Comparison of ENCODE assay signal across 8 mouse cellular contexts in the genomic region with DNA sequence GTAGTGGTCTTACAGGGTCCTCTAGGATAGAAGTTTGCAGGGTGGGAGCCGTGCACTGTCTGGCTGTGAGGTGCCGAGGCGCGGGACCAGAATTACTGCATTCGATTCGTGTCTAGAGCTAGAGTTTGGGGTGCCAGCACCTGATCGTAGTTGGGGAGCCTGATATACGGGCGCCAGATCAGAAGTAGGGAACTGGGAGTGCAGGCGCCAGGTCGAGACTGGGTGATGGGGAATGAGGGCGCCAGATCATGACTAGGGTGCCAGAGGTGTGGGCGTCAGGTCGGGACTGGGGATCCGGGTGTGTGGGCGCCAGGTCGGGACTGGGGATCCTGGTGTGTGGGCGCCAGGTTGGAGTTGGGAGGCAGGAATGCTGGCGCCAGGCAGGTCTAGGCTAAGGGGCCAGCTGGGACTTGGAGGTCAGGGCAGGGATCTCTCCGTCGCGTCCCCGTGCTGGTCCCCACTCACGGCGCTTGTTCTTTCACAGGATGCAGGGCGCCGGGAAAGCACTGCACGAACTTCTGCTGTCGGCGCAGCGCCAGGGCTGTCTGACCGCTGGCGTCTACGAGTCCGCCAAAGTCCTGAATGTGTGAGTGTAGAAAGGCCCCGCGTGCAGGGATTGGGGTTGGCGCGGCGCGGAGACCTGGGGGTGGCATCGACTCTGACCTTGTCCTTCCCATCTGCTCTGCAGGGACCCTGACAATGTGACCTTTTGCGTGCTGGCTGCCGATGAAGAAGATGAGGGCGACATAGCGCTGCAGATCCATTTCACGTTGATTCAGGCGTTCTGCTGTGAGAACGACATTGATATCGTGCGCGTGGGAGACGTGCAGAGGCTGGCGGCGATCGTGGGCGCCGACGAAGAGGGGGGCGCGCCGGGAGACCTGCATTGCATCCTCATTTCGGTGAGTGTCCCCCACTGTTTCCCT. TPM values are rescaled to one million over a fixed set of nuclear protein-coding genes. Genes with fewer than 3 reads are reported as not detected.
DNase-seq lines count a peak whose midpoint lies in the region; ATAC-seq and TF ChIP-seq lines count a peak whose summit lies in the region.

No protein-coding gene starts in this region.

- no peaks in the 10 kb centered on the region for H3K36me3 ChIP-seq in hindbrain, postnatal 0 days (ENCODE audit: insufficient read depth, low read length)

- H3K4me3 ChIP-seq in gastrocnemius, adult 2 months: peak overlapping the region; percentile 99
- peak overlapping the region; percentile 67 for H3K4me3 ChIP-seq in hindbrain, postnatal 0 days (ENCODE audit: low read length)

- peak overlapping the region; percentile 78 for H3K9ac ChIP-seq in hindbrain, postnatal 0 days (replicated peaks; ENCODE audit: low read length)

- intact Hi-C loops in gastrocnemius, adult 2 months (cut with DNase I): loop anchor here (1.0 to 5.0 kb wide), 4 partner anchors 21 to 230 kb away; no protein-coding TSS in a partner anchor
- intact Hi-C loops in left cerebral cortex, postnatal 10 days (cut with DNase I): loop anchor here (5.0 kb wide), 3 partner anchors 180 to 305 kb away; no protein-coding TSS in a partner anchor

- H3K9me3 ChIP-seq in hindbrain, postnatal 0 days (ENCODE audit: low read length): no peaks in the 10 kb centered on the region

- peak; percentile 57 for DNase-seq in R1 (ENCODE audit: low read depth, low spot score)
- peak; percentile 75 to 78 for DNase-seq in cerebellum, postnatal 25 days
- DNase-seq in gastrocnemius, adult 2 months: peak; percentile 89
- peak; percentile 82 for DNase-seq in hindbrain, postnatal 0 days (ENCODE audit: low spot score)
- DNase-seq in left cerebral cortex, postnatal 10 days (ENCODE audit: extremely low spot score in 1 of 2, low spot score in 2 of 2): peak; percentile 60 to 87
- DNase-seq in right cerebral cortex, postnatal 25 days: peak; percentile 72
- peak; percentile 64 to 70 for DNase-seq in urinary bladder, postnatal 36 days (ENCODE audit: low spot score in 2 of 2)

- WGBS in hindbrain, postnatal 0 days: under 1% methylated on average over 62 of the region's 63 CpGs

- peak; percentile 41 for ATAC-seq in hindbrain, postnatal 0 days
- ATAC-seq in megakaryocyte, adult 5-6 weeks (ENCODE audit: poor library complexity, severe bottlenecking): 0 out of 2 replicates have a peak, but pooled peaks have one; percentile 1

- peaks cover 12% of the 10 kb centered on the region; the same call in 1 of the 2 replicates for H3K4me1 ChIP-seq in hindbrain, postnatal 0 days (ENCODE audit: insufficient read depth, low read length)

- H3K27ac ChIP-seq in gastrocnemius, adult 2 months: peak overlapping the region; percentile 99
- H3K27ac ChIP-seq in hindbrain, postnatal 0 days: peak overlapping the region; percentile 81

- no peak for TF ChIP-seq CTCF in gastrocnemius, adult 2 months (IDR thresholded peaks at IDR 0.05)
- TF ChIP-seq CTCF in hindbrain, postnatal 0 days (IDR thresholded peaks at IDR 0.05; ENCODE audit: low read depth): no peak

- peak overlapping the region; percentile 99 for H3K4me2 ChIP-seq in hindbrain, postnatal 0 days (ENCODE audit: low read depth, low read length)

- peaks cover 16% of the 10 kb centered on the region for H3K27me3 ChIP-seq in hindbrain, postnatal 0 days (ENCODE audit: insufficient read depth, low read length)

RNA-seq across cellular contexts. Expression of gene Gadd45g, which starts 0.7 kb away (rescaled TPM):
- total RNA-seq in gastrocnemius, adult 2 months (2021): 100 to 1,000 TPM in 1 of 2 experiments, 10 to 100 TPM in 1; 22.4 to 127 TPM
- 18.3 and 19.0 TPM in 2 replicates for total RNA-seq in hindbrain, postnatal 0 days (2014; rRNA removed)
- polyA plus RNA-seq in hindbrain, postnatal 0 days (2015; fragmentation: Nextera tagmentation; extraction: Ambion mirVana): 38.6 and 43.3 TPM in 2 replicates
- total RNA-seq in left cerebral cortex, postnatal 10 days (2021): 10 to 100 TPM; 12.1 to 15.7 TPM
- 2.6 and 4.4 TPM in 2 replicates for total RNA-seq in megakaryocyte, adult 5-6 weeks (2015)
- 8.7 and 11.2 TPM in 2 replicates for total RNA-seq in megakaryocyte, adult 5-6 weeks (2017)

RNA-seq across cellular contexts. Expression of gene Sema4d, which starts 53.6 kb away (rescaled TPM):
- total RNA-seq in gastrocnemius, adult 2 months (2021): 100 to 1,000 TPM; 110 to 132 TPM
- total RNA-seq in hindbrain, postnatal 0 days (2014; rRNA removed): 19.7 and 33.1 TPM in 2 replicates
- 13.7 and 15.0 TPM in 2 replicates for polyA plus RNA-seq in hindbrain, postnatal 0 days (2015; fragmentation: Nextera tagmentation; extraction: Ambion mirVana)
- 10 to 100 TPM; 66.1 to 77.0 TPM for total RNA-seq in left cerebral cortex, postnatal 10 days (2021)
- total RNA-seq in megakaryocyte, adult 5-6 weeks (2015): 99.8 and 110 TPM in 2 replicates
- 54.1 and 66.6 TPM in 2 replicates for total RNA-seq in megakaryocyte, adult 5-6 weeks (2017)

Comparison
In these comparisons a context has a peak if more than half of its experiments do, and no peak if none do; other contexts are left out.
1. Peak in every context shown above with its lines: DNase-seq, ATAC-seq, H3K4me3 ChIP-seq and H3K27ac ChIP-seq.